Mouse (Mus musculus) heart, adult 9 months (tissue): Measurements from ENCODE around the gene Ptprm.

ENCODE experiments used
- DNase-seq, 2 experiments: peaks; one replicate each; pipeline ENCODE4 v3.0.0; 2022; ENCODE audit warnings: low spot score in 2 of 2

Ptprm gene

DNA sequence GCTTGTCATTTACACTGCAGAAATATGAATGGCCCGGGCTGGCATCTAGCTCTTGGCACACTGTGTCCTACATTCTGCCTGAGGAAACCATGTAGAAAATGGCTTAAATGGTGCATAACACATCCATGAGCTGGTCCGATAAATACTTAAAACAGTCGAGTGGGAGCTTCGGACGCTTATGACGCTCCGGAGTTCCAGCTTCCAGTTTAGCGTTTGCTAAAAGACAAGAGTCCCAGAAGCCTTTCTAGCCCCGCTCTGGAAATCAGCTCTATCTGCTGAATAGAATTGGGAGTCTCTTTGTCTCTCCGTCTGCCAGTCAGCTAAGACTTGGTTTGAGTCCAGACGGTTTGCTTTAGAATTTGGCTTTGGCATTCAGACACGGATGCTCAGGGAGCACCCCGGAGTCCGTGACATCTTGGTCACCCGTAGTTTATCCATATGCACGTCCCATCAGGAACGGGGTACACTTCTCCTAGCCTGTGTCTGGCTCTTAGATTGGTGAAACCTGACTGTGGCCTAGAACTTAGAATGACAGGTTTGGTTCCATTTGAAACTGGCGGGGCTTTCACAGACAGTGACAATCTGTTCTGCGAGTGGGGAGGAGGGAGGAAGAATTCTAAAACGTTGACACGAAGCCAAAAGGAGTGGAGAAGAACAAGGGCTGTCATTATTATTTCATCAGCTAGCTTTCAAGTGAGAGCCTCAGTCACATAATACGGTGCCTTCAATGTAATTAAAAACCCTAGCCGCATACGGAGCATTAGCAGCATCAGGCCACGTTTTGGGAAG is 667.4 kb downstream of the Ptprm start:
- DNase-seq: no peak

DNA sequence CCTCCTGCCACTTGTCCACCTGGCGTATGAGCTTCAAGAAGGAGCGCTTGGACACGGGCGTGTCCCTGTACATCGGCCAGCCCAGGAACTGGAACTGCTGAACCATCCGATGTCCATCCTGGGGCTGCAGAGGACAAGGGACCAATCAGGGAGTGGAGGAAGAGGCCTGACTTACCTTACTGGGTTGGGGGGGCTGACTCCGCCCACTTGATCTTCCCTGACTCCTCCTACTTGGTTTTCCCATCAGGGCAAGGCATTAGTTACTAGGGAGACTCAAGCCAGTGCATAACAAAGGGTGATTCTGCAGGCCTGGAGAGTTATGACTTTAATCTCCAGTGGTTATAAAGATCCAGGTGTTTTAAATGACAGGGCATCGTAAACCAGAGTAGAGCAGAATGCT is 670.8 kb downstream of the Ptprm start:
- DNase-seq: no peak

GRCm38 (mm10) chr17:66680662-66681061 is 673.6 kb downstream of the Ptprm start:
- peak in 1 of 2 experiments; percentile 22 for DNase-seq

DNA sequence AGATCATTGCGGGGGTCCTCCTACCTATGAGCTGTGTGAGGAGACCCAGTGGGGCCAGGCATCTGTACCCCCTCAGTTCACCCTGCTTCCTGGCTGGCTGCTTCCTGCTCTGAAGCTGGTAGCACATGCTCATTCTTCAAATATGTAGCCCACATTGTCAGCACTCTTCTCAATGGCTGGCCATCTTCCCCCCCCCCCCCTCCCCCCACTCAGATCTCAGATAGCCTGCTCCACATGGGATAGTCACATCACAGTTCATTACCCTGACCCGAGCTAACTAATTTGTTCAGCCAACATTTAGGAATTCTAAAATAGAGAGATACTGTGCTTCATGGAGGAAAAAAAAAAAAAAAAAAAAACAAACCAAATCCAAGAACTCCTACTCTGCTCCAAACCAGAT is 679.6 kb downstream of the Ptprm start:
- DNase-seq: no peak

- no peak for DNase-seq
Measured at GRCm38 (mm10) chr17:66671715-66672230, 682.5 kb downstream of the Ptprm start.

- no peak for DNase-seq
Measured at GRCm38 (mm10) chr17:66671287-66671686, 683.0 kb downstream of the Ptprm start.

- no peak for DNase-seq
Measured at GRCm38 (mm10) chr17:66665791-66666190, 688.5 kb downstream of the Ptprm start.

DNA sequence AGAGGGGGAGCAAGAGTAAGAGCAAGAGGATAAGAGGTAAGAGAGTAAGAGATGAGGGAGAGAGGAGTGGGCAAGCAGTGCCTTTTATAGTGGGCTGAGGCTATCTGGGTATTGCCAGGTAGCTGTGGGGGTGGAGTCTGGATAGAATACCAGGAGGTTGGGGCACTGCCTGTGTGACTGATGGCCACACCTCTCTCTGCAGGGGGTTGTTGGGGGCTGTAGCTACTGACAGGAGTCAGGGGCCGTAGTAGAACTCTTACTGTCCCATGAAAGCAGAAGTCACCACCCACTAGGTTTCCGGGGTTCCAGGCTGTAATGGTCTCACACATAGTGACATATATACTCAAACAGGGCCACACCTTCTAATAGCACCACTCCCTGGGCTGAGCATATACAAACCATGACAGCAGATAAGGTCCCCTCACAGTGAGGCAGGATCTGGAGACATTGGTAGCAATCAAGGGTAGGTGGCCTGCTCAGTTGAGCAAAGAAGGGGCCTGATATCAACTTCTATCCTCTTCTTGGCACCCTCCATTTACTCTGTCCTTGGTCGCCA is 689.0 kb downstream of the Ptprm start:
- no peak for DNase-seq

DNA sequence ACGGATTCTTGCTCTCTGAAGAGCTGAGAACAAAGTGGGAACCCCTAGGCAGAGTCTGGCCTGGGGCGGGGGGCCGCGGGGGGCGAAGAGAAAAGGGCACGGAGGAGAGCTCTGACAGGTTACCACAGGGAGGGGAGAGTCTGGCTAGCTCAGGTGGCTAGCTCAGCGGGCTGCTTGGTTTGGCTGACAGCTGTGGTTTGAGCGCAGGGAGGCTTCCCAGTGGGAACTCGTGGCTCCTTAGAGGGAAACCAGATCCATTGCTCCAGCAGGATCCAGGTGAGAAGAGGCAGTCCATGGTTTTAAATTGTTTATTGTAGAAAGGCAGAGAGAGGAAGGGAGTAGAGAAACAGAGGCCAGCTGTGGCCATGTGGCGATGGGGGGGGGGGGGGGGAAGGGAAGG is 689.5 kb downstream of the Ptprm start:
- no peak for DNase-seq

DNA sequence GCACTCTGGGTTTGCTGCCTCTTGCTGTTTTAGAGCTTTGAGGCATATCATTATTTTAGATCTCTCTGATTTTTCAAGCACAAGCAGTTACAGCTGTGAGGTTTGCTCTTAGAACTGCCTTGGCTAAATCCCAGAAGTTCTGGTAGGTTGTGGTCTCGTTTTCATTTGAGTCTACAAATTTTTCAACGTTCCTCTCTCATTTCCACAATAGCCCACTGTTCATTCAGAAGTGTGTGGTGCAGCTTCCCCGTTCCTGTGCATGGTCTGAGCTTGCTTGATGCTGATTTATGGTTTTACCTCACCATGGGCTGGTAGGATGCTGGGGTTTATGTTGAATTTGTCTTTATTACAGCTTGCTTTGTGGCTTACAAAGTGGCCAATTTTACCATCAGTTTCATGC is 695.0 kb downstream of the Ptprm start:
- no peak for DNase-seq

DNA sequence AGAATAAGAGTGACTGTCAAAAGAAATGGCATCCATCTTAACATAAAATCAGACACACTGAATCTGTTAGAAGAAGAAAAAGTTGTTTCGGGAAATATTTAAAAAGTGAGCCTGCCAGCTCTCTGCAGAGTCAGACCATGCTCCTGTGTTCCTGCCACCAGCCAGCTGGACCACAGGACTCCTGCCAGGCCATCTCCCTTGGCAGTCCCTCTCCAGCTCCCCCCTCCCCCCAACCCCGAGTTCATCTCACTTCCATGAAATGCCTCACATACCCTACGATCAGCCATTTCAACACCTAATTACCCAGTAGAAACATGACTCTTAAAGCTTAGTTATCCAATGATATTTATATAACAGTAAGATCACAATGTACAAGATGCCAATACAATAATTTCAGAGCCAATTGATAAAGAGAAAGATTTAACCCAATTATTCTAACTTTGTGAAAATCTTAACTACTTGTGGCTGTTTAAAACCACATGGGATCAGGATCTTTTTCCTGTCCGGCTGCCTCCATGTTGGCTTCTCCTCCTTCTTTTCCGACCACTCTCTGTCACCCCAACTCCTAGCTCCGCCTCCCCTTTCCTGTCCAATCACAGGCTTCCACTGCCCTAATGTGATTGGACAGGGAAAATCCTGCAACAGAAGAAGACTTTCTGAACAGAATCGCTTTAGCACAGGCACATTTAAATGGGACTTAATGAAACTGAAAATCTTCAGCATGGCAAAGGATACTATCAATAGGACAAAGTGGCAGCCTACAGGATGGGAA is 716.1 kb downstream of the Ptprm start:
- peak in 1 of 2 experiments; percentile 4 for DNase-seq

DNA sequence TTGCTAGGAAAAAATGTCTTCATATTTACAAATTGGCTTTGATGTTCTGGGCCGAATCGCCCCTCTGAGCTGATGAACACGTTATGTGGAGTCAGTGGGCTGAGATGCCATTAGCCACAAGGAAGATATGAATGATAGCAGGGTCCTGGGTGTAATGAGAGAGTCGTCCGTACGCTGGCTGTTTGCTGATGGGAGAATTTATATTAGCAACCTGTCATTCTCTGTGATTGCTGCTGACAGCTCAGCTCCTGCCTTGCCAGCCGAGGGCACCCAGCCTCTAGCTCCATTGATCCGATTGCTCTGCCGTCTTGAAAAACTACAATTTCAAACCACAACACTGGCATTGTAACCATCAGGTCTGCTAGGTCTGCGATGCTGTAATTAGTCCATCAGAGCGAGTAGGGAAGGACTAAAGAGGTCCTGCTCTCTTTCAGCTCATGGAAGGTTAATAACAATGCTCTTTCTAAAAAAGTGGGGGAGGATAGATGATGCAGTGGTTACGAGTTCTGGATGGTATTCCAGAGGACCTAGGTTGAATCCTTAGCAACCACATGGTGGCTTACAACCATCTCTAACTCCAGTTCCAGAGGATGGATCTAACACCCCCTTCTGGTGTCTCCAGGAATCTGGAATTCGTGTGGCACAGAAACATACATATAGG is 734.1 kb downstream of the Ptprm start:
- DNase-seq: no peak

DNA sequence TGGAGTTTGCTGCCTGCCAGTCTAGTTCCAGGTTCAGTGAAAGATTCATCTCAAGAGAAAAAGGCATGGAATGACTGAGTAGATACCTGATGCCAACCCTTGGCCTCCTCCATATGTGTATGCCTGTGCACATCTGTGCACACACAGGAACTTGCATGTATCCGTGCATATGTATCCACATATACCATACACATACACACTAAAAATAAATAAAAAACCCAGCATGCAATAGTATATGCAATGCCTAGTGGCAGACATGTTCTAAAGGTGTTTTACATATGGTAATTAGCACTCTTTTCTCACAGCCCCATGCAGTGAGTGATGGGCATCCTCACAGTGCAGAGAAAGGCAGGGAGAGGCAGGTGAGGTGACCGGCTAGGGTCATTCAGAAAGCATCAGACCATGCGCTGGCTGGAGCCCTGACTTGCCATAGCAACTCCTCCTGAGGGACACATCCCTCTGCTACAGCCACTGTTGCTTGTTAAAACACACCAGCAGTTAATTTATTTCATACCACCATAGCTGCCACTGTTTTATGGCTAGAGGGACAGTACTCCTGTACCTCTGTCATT is 734.9 kb downstream of the Ptprm start:
- DNase-seq: no peak
